Mouse (Mus musculus): ENCODE measurements at regions not wholly inside any gene's neighbourhood (a gene's known extent, or its start where the extent isn't known, plus 50 kb on each side); places are given as distances from the start of the nearest gene placed in this dataset.

- TF ChIP-seq CTCF (IDR thresholded peaks at IDR 0.05; ENCODE audit: extremely low read depth, insufficient read length, insufficient replicate concordance, low read depth, low read length) (no peak), POLR2A (IDR thresholded peaks at IDR 0.05; ENCODE audit: low read depth, low read length) (no peak)
Measured at GRCm38 (mm10) chr3:137150414-137151010, 190.4 kb upstream of the Emcn start.
